Mouse (Mus musculus) kidney, embryonic 16.5 days (tissue): Measurements from ENCODE around the gene Psmb3. TPM values are rescaled to one million over a fixed set of nuclear protein-coding genes. Genes with fewer than 3 reads are reported as not detected.

Source experiments
- ATAC-seq: fragments of 200-750 bp; cut with Nextera tagmentation; 2 replicates; pipeline ENCODE4 v1.8.0; 2017; ENCODE audit warnings: moderate TSS enrichment; ENCODE audit not compliant: low FRiP score, low TSS enrichment
- H3K27ac ChIP-seq: fragments of 300-500 bp; sonication (generic); 2 replicates; pipeline ENCODE4 v1.5.1; 2014; ENCODE audit warnings: low read length
- H3K27me3 ChIP-seq: fragments of 300-500 bp; sonication (generic); 2 replicates; pipeline ENCODE4 v1.6.1; 2014; ENCODE audit warnings: low read length, control low read depth, mixed read lengths; ENCODE audit not compliant: insufficient read depth
- H3K36me3 ChIP-seq: fragments of 300-500 bp; sonication (generic); 2 replicates; pipeline ENCODE4 v1.6.1; 2014; ENCODE audit warnings: low read length, control low read depth, mixed read lengths; ENCODE audit not compliant: insufficient read depth
- H3K4me1 ChIP-seq: fragments of 300-500 bp; sonication (generic); 2 replicates; pipeline ENCODE4 v1.6.1; 2014; ENCODE audit warnings: low read length, control low read depth, mixed read lengths; ENCODE audit not compliant: insufficient read depth
- H3K4me2 ChIP-seq: fragments of 300-500 bp; sonication (generic); replicated peaks from 2 replicates; pipeline ENCODE4 v1.6.1; 2014; ENCODE audit warnings: low read depth, low read length
- H3K4me3 ChIP-seq: fragments of 300-500 bp; sonication (generic); 2 replicates; pipeline ENCODE4 v1.5.1; 2014; ENCODE audit warnings: mild to moderate bottlenecking, low read length
- H3K9ac ChIP-seq: fragments of 300-500 bp; sonication (generic); replicated peaks from 2 replicates; pipeline ENCODE4 v1.6.1; 2014; ENCODE audit warnings: low read length
- H3K9me3 ChIP-seq: fragments of 300-500 bp; sonication (generic); 2 replicates; pipeline ENCODE4 v1.6.1; 2016; ENCODE audit warnings: low read length, control low read depth
- WGBS: fragments of 180-500 bp; shearing (Covaris S2); extraction: QIAGEN DNeasy Blood & Tissue Kit; methylation state at CpG from one replicate; pipeline ENCODE4 v1.1.7; 2014; 5-methylcytosine and 5-hydroxymethylcytosine counted together
- polyA plus RNA-seq: library from polyadenylated mRNA; unstranded; fragments of >200 nt; fragmentation: Nextera tagmentation; extraction: Ambion mirVana; gene quantifications from 2 replicates; pipeline ENCODE4 v1.2.1, GENCODE M21; 2015

The Psmb3 gene
- polyA plus RNA-seq, 1 experiment from 2014 or later, result 503 TPM

DNA sequence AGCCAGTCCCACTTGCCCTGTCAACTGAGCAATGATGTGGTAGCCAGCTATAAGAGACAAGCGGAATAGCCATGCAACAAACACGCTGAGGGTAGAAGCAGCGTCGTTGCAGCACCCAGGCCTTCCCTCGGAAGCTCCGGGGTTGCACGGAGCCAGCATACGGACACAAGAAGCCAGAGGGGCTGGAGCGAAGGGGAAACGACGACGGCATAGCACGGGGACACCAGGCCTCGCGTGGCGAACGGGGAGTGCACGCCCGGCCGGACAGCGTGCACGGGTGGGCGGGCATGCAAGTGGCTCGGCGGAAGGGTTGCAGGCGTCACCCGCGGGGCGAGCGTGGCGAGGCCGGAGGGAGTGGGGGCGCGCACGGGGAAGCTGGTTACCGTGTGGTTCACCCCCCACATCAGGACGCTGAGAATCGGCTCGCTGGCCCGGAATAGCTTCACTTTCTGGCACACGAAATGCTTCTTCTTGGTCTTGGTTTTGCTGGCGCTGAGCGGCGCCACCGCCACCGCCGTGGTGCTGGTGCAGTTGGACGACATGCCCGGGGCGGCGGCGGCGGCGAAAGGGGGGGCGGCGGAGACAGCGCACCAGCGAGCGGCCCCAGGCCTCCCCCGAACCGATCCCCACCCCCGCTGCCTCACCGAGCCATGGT, 41.0 kb downstream of the Psmb3 start, which contains the start of gene Pip4k2b:
Pip4k2b (minus strand) TSS at position 642 of the 655 bp plus-strand sequence.
- Histone ChIP-seq H3K4me1 (peaks cover 34% of the 10 kb centered on the region), H3K9ac (peak within 1 kb of the TSS; percentile 88), H3K27ac (peak within 1 kb of the TSS; percentile 96), H3K4me3 (peak within 1 kb of the TSS; percentile 64), H3K27me3 (no peaks in the 10 kb centered on the region), H3K9me3 (no peaks in the 10 kb centered on the region), H3K4me2 (peak within 1 kb of the TSS; percentile 87), H3K36me3 (peaks cover 21% of the 10 kb centered on the region; the same call in 1 of the 2 replicates)
- under 1% methylated on average over 60 of the region's 63 CpGs for WGBS
- peak; percentile 30; the same call in 1 of the 2 replicates for ATAC-seq

DNA sequence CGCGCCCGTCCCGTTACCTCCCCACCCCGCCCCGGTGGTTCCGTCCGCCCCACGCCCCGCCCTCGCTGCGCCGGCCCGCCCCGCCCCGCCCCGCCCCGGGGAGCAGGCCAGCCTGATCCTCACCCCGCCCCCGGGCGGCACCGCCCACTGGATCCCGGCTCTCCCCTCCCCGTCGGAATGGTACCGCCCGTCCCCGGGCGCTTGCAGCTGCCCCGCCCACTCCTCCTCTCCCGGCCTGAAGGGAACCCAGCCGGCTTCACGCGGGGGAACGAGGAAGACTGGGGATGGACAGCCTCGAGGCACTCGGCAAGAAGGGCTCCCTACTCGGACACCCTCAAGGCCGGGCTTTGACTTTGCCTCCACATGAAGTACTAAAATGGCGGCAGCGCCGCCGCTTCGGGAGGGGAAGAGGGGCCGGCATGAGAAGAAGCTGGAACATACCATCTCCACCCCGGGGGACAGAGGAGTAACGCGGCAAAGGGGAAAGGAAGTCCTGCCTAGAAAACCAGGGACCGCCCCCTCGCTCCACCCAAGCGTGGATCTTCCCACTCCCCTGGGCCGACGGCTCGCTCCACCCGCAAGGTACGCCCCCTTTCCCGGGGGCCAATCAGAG, 41.6 kb downstream of the Psmb3 start:
- Histone ChIP-seq H3K36me3 (peaks cover 25% of the 10 kb centered on the region; the same call in 1 of the 2 replicates), H3K4me3 (peak overlapping the region; percentile 64), H3K4me2 (peak overlapping the region; percentile 87), H3K9me3 (no peaks in the 10 kb centered on the region), H3K9ac (peak overlapping the region; percentile 88), H3K27me3 (no peaks in the 10 kb centered on the region), H3K27ac (peak overlapping the region; percentile 96), H3K4me1 (peaks cover 29% of the 10 kb centered on the region)
- 0% methylated on average over 46 of the region's 57 CpGs for WGBS
- ATAC-seq, result peak; percentile 96

DNA sequence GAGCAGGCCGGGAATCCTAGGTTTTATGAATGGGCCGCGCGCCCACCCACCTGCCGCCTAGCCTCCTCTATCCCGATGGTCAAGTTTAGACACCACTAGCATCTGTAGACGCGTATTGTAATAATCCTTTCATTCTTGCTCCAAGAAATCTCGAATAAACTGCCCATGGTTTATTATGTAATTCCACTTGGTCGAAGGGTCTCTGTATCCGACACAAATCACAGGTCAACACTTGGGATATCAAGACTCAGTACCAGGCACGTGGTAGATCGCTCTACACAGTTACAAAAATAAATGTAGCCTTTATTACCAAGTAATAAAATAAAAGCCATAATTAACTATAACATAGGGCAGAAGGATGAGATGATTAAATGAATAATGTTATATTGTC, 42.1 kb downstream of the Psmb3 start:
- Histone ChIP-seq H3K27me3 (no peaks in the 10 kb centered on the region), H3K4me2 (peak overlapping the region; percentile 55), H3K36me3 (peaks cover 30% of the 10 kb centered on the region; the same call in 1 of the 2 replicates), H3K4me3 (peak overlapping the region; percentile 64), H3K9ac (no peak overlapping the region), H3K4me1 (peaks cover 24% of the 10 kb centered on the region), H3K27ac (no peak overlapping the region), H3K9me3 (no peaks in the 10 kb centered on the region)
- 0 out of 2 replicates have a peak, but pooled peaks have one; percentile 11 for ATAC-seq
- 10% methylated on average over 13 of the region's 13 CpGs for WGBS

DNA sequence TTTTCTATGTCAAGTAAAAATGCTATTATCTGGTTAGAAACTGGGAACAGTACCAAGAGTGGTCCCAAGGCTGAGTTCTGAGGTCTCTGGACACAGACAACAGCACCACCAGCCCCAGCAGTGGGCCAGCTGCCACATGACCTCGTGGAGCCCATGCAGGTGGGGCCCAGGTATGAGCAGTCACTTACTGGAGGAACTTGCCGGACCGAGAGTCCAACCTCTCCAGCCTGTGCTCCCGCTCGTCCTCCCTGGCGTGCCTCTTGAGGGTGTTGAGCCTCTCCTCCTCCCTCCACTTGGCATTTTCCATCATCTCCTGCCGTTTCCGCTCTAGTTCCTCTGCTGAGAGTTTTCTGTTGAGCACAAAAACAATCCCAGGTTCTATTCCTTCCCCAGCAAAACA, 44.6 kb downstream of the Psmb3 start:
- Histone ChIP-seq H3K4me3 (no peak overlapping the region), H3K27ac (no peak overlapping the region), H3K27me3 (no peaks in the 10 kb centered on the region), H3K4me1 (peaks cover 12% of the 10 kb centered on the region), H3K4me2 (no peak overlapping the region), H3K9me3 (no peaks in the 10 kb centered on the region), H3K36me3 (peaks cover 50% of the 10 kb centered on the region), H3K9ac (no peak overlapping the region)
- ATAC-seq, result no peak
- WGBS, result 91% methylated on average over 8 of the region's 8 CpGs

DNA sequence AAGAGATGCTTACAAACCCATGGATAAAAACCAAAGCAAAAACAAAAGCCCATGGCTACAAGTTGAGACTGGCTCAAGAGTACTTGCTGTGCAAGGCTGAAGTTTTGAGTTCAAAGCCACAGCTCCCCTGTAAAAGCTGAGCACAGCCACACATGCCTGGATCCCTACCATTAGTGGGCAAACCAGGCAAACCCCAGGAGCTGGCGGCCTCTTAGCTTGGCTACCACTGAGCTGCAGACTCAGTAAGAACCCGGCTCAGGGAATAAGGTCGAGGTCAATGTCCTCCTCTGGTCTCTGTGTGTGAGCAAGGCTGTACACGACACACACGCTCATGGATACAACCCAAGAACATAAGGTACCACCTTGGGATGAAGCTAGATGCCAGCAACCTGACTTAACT, 45.3 kb downstream of the Psmb3 start:
- no peaks in the 10 kb centered on the region for H3K27me3 ChIP-seq
- H3K36me3 ChIP-seq, result peaks cover 58% of the 10 kb centered on the region
- H3K4me1 ChIP-seq, result peaks cover 5% of the 10 kb centered on the region
- H3K27ac ChIP-seq, result no peak overlapping the region
- no peak overlapping the region for H3K4me3 ChIP-seq
- H3K9ac ChIP-seq, result no peak overlapping the region
- WGBS, result 89% methylated on average over 5 of the region's 5 CpGs
- no peak for ATAC-seq
- no peaks in the 10 kb centered on the region for H3K9me3 ChIP-seq
- H3K4me2 ChIP-seq, result no peak overlapping the region

DNA sequence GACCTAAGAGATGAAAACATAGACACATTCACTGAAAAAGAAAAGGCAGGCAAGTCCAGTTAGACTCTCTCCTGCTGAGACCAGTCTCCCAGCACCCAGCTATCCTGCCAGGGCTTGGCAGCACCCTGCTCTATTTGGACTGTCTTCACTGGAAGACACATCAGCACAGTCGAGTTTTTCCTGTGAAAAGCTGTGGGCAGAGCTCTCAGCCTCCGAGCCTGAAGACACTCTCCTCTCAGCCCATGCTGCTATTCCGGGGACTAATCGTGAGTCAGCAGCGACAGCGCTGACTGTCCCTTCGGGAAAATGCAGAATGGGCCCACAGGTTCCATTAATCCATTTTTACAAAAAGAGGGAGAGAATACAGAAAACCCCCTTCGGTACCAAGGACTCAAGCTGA, 50.1 kb downstream of the Psmb3 start:
- 93% methylated on average over 8 of the region's 8 CpGs for WGBS
- Histone ChIP-seq H3K4me2 (no peak overlapping the region), H3K4me3 (no peak overlapping the region), H3K27ac (no peak overlapping the region), H3K9ac (no peak overlapping the region), H3K36me3 (peaks cover 80% of the 10 kb centered on the region), H3K4me1 (no peaks in the 10 kb centered on the region), H3K27me3 (no peaks in the 10 kb centered on the region), H3K9me3 (no peaks in the 10 kb centered on the region)
- no peak for ATAC-seq

DNA sequence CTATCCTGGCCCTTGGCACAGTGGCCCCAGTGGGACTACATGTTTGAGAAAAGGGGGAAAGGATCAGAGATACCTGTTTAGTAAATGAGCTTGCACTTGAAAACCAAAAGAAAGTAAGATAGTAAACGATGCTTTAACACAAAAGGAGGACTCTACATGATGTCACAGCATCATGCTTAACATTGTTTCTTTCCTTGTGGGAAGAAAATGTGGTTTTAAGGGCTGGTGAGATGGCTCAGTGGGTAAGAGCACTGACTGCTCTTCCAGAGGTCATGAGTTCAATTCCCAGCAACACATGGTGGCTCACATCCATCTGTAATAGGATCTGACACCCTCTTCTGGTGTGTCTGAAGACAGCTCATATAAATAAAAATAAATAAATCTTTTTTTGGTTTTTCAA, 54.9 kb downstream of the Psmb3 start:
- Histone ChIP-seq H3K27ac (no peak overlapping the region), H3K4me3 (no peak overlapping the region), H3K36me3 (peaks cover 62% of the 10 kb centered on the region), H3K4me1 (no peaks in the 10 kb centered on the region), H3K27me3 (no peaks in the 10 kb centered on the region), H3K9me3 (no peaks in the 10 kb centered on the region), H3K9ac (no peak overlapping the region), H3K4me2 (no peak overlapping the region)
- ATAC-seq, result no peak
- 93% methylated on average over 1 of the region's 1 CpGs for WGBS

DNA sequence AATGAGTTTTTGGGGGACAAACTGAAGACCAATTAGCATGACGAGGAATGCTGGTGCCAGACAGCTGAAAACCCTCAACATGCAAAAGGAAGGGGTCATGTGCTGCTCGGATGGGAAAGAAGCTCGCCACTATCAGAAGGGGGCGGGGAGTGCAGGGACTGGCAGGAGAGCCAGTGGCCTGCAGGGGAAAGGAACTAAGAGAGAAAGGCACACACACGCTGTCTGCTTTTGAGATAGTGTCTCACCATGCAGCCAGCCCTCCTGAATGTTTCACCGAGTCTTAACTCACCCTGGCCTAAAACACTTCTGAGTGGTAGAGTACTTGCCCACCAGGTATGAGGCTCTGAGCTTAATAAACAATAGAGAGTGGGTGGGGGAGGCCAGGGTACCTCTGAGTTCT, 55.7 kb downstream of the Psmb3 start:
- Histone ChIP-seq H3K27ac (no peak overlapping the region), H3K27me3 (no peaks in the 10 kb centered on the region), H3K36me3 (peaks cover 55% of the 10 kb centered on the region), H3K9me3 (no peaks in the 10 kb centered on the region), H3K4me2 (no peak overlapping the region), H3K9ac (no peak overlapping the region), H3K4me3 (no peak overlapping the region), H3K4me1 (no peaks in the 10 kb centered on the region)
- 81% methylated on average over 6 of the region's 6 CpGs for WGBS
- no peak for ATAC-seq

DNA sequence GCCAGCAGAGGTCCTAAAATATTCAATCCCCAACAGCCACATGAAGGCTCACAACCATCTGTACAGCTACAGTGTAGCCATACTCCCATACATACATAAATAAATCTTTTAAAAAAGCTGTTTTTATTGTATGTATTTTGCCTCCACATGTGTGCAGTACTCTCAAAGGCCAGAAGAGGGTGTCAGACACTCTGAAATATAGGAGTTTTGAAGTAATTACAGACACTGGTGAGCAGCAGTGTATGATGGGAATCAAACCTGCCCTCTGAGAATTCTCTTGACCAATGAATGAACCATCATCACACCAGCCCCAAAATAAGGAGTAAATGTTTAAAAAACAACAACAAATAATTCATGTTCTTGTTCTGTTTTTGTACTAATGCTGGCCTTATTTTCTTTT, 58.4 kb downstream of the Psmb3 start:
- Histone ChIP-seq H3K4me3 (no peak overlapping the region), H3K9ac (no peak overlapping the region), H3K27ac (no peak overlapping the region), H3K4me2 (no peak overlapping the region), H3K27me3 (no peaks in the 10 kb centered on the region), H3K9me3 (no peaks in the 10 kb centered on the region), H3K36me3 (peaks cover 37% of the 10 kb centered on the region), H3K4me1 (peaks cover 11% of the 10 kb centered on the region)
- ATAC-seq, result no peak
